Mouse (Mus musculus): ENCODE results near the gene Olfr437. TPM values are rescaled to one million over a fixed set of nuclear protein-coding genes. Genes with fewer than 3 reads are reported as not detected.
"Not testable (repeated sequence)": the region's sequence is repeated elsewhere in the genome, so short reads cannot be mapped to it uniquely, and the experiment has no call there.

Olfr437 gene
- polyA plus RNA-seq, 1 experiment from 2014 or later, result not detected

DNA sequence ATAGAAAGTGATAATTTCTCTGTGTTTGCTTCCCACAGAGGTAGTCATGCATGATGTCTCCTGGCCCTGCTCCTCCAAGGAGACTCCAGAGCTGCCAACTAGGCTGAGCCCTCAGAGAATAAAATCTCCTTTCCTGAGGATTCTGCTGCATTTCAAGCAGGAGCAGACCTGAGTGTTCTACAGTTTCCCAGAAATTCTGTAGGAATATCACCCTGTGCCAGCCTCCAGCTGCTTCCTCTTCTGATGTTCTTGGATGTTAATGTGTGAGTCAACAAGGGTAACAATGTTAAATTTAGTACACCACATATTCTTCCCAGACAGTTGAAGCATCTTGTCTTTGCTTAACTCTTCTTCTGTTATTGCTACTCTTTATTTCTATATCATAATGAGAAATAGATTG lies 49.8 kb downstream of the Olfr437 start, which contains the start of gene Olfr434:
Olfr434 (plus strand) TSS at position 149 of the 400 bp plus-strand sequence.
- H3K27me3 ChIP-seq; H3K9ac ChIP-seq (replicated peaks); H3K27ac ChIP-seq; H3K4me3 ChIP-seq (replicated peaks); H3K4me1 ChIP-seq (replicated peaks); ATAC-seq (ENCODE audit: insufficient number of reproducible peaks, insufficient read depth, low FRiP score, low TSS enrichment, low read depth); H3K9me3 ChIP-seq; H3K36me3 ChIP-seq; H3K4me2 ChIP-seq: not testable (repeated sequence)

Other genes starting within 250 kb of the Olfr437 start
- not detected in 2 replicates for gene Olfr446, start 241.9 kb upstream of the Olfr437 start, polyA plus RNA-seq (2016; fragmentation: Nextera tagmentation; extraction: Ambion mirVana)
- gene Olfr444, start 214.2 kb upstream of the Olfr437 start, polyA plus RNA-seq (2016; fragmentation: Nextera tagmentation; extraction: Ambion mirVana), result not detected in 2 replicates
- not detected in 2 replicates for gene Olfr441, start 56.9 kb upstream of the Olfr437 start, polyA plus RNA-seq (2016; fragmentation: Nextera tagmentation; extraction: Ambion mirVana)
- gene Olfr237-ps1, start 16.7 kb upstream of the Olfr437 start, polyA plus RNA-seq (2016; fragmentation: Nextera tagmentation; extraction: Ambion mirVana), result not detected in 2 replicates
- not detected in 2 replicates for gene Olfr13, start 8.9 kb downstream of the Olfr437 start, polyA plus RNA-seq (2016; fragmentation: Nextera tagmentation; extraction: Ambion mirVana)
- gene Olfr435, start 33.9 kb downstream of the Olfr437 start, polyA plus RNA-seq (2016; fragmentation: Nextera tagmentation; extraction: Ambion mirVana), result not detected in 2 replicates
- not detected in 2 replicates for gene Olfr434, start 49.7 kb downstream of the Olfr437 start, polyA plus RNA-seq (2016; fragmentation: Nextera tagmentation; extraction: Ambion mirVana)
- not detected in 2 replicates for gene Olfr47, start 68.2 kb downstream of the Olfr437 start, polyA plus RNA-seq (2016; fragmentation: Nextera tagmentation; extraction: Ambion mirVana)
- 7.4 and 8.7 TPM in 2 replicates for gene Arhgef5, start 102.3 kb downstream of the Olfr437 start, polyA plus RNA-seq (2016; fragmentation: Nextera tagmentation; extraction: Ambion mirVana)
- gene Nobox, start 146.3 kb downstream of the Olfr437 start, polyA plus RNA-seq (2016; fragmentation: Nextera tagmentation; extraction: Ambion mirVana), result not detected in 2 replicates

All from limb, embryonic 12.5 days (tissue).